8 mouse cellular contexts compared by ENCODE assay signal in genomic region chr1:90602759-90603560, GRCm38 (mm10). TPM values are rescaled to one million over a fixed set of nuclear protein-coding genes. Genes with fewer than 3 reads are reported as not detected.
A peak's percentile ranks its signal among the peaks of the same experiment; 100 is the strongest.
DNase-seq lines count a peak whose midpoint lies in the region; ATAC-seq and TF ChIP-seq lines count a peak whose summit lies in the region.

Gene Cops8 (plus strand): TSS chr1:90602981.

- peak; percentile 98 to 99 for DNase-seq in heart, postnatal 10 days
- DNase-seq in large intestine, adult 2 months (ENCODE audit: low read depth, low spot score): peak; percentile 87
- DNase-seq in liver, postnatal 0 days: peak; percentile 96
- peak; percentile 98 for DNase-seq in testis, postnatal 10 days (ENCODE audit: low spot score)

- intact Hi-C loops in heart, postnatal 10 days (cut with DNase I): loop anchor here (5.0 kb wide), 1 partner anchor 956 kb away; no protein-coding TSS in a partner anchor

- no peaks in the 10 kb centered on the region for H3K4me1 ChIP-seq in ES-Bruce4 (ENCODE audit: control insufficient read depth, insufficient read depth, low read length)
- peaks cover 15% of the 10 kb centered on the region for H3K4me1 ChIP-seq in forebrain, embryonic 13.5 days
- peaks cover 3% of the 10 kb centered on the region; the same call in 1 of the 2 replicates for H3K4me1 ChIP-seq in liver, postnatal 0 days (ENCODE audit: insufficient read depth)
- peaks cover 4% of the 10 kb centered on the region; the same call in 1 of the 2 replicates for H3K4me1 ChIP-seq in neural tube, embryonic 14.5 days (ENCODE audit: control insufficient read depth, insufficient read depth, low read length)

- peak; percentile 13 for TF ChIP-seq POLR2A in ES-Bruce4 (IDR thresholded peaks at IDR 0.05; ENCODE audit: insufficient read depth, low read length)

- H3K4me2 ChIP-seq in forebrain, embryonic 13.5 days: peak within 1 kb of the TSS; percentile 75
- peak within 1 kb of the TSS; percentile 68 for H3K4me2 ChIP-seq in liver, postnatal 0 days (ENCODE audit: low read depth, low read length)
- H3K4me2 ChIP-seq in neural tube, embryonic 14.5 days (ENCODE audit: low read depth, low read length): peak within 1 kb of the TSS; percentile 75

- H3K27ac ChIP-seq in ES-Bruce4 (ENCODE audit: insufficient read depth, low read length): peak within 1 kb of the TSS; percentile 75
- peak within 1 kb of the TSS; percentile 48 for H3K27ac ChIP-seq in forebrain, embryonic 13.5 days
- peak within 1 kb of the TSS; percentile 66 for H3K27ac ChIP-seq in liver, postnatal 0 days (ENCODE audit: low read depth)
- peak within 1 kb of the TSS; percentile 74 for H3K27ac ChIP-seq in neural tube, embryonic 14.5 days (ENCODE audit: low read depth, low read length)

- peak; percentile 99 for ATAC-seq in cerebellum, adult (ENCODE audit: insufficient number of reproducible peaks, low FRiP score, low TSS enrichment)
- peak; percentile 100 for ATAC-seq in forebrain, embryonic 13.5 days
- ATAC-seq in liver, postnatal 0 days: peak; percentile 100
- ATAC-seq in neural tube, embryonic 14.5 days (ENCODE audit: low read depth): peak; percentile 99

- no peaks in the 10 kb centered on the region for H3K27me3 ChIP-seq in ES-Bruce4 (ENCODE audit: control insufficient read depth, insufficient read depth, low read length, poor library complexity, severe bottlenecking)
- no peaks in the 10 kb centered on the region; the same call in 1 of the 2 replicates for H3K27me3 ChIP-seq in forebrain, embryonic 13.5 days
- no peaks in the 10 kb centered on the region for H3K27me3 ChIP-seq in liver, postnatal 0 days (ENCODE audit: insufficient read depth, low read length)
- H3K27me3 ChIP-seq in neural tube, embryonic 14.5 days (ENCODE audit: control insufficient read depth, insufficient read depth, low read length): no peaks in the 10 kb centered on the region

- TF ChIP-seq EP300 in ES-Bruce4 (IDR thresholded peaks at IDR 0.05; ENCODE audit: insufficient read depth, low read depth, low read length): peak; percentile 67; the same call in 1 of the 2 replicates
- no peak for TF ChIP-seq EP300 in liver, postnatal 0 days (IDR thresholded peaks at IDR 0.05; ENCODE audit: low read depth)

- peaks cover 15% of the 10 kb centered on the region for H3K36me3 ChIP-seq in ES-Bruce4 (ENCODE audit: control insufficient read depth, insufficient read depth, low read length, poor library complexity, severe bottlenecking)
- peaks cover 26% of the 10 kb centered on the region for H3K36me3 ChIP-seq in forebrain, embryonic 13.5 days (ENCODE audit: poor library complexity, severe bottlenecking)
- peaks cover 20% of the 10 kb centered on the region for H3K36me3 ChIP-seq in liver, postnatal 0 days (replicated peaks; ENCODE audit: insufficient read depth, low read length)
- H3K36me3 ChIP-seq in neural tube, embryonic 14.5 days (ENCODE audit: control insufficient read depth, insufficient read depth, low read length): peaks cover 22% of the 10 kb centered on the region

- no peak for TF ChIP-seq CTCF in ES-Bruce4 (IDR thresholded peaks at IDR 0.05; ENCODE audit: low read depth, low read length)
- TF ChIP-seq CTCF in liver, postnatal 0 days (IDR thresholded peaks at IDR 0.05; ENCODE audit: low read depth): no peak

- WGBS in forebrain, embryonic 13.5 days: 3% methylated on average over 48 of the region's 48 CpGs
- 5% methylated on average over 48 of the region's 48 CpGs for WGBS in large intestine, adult 2 months
- 5% methylated on average over 48 of the region's 48 CpGs for WGBS in liver, postnatal 0 days (ENCODE audit: insufficient replicate concordance)
- 5% methylated on average over 48 of the region's 48 CpGs for WGBS in neural tube, embryonic 14.5 days

- peak within 1 kb of the TSS; percentile 66 for H3K9ac ChIP-seq in ES-Bruce4 (ENCODE audit: low read depth, poor library complexity, severe bottlenecking)
- peak within 1 kb of the TSS; percentile 86 for H3K9ac ChIP-seq in forebrain, embryonic 13.5 days
- peak within 1 kb of the TSS; percentile 91 for H3K9ac ChIP-seq in liver, postnatal 0 days (replicated peaks)
- peak within 1 kb of the TSS; percentile 84 for H3K9ac ChIP-seq in neural tube, embryonic 14.5 days (replicated peaks; ENCODE audit: low read depth, low read length)

- H3K4me3 ChIP-seq in ES-Bruce4 (ENCODE audit: low read depth, low read length): peak within 1 kb of the TSS; percentile 85
- peak within 1 kb of the TSS; percentile 84 for H3K4me3 ChIP-seq in forebrain, embryonic 13.5 days
- H3K4me3 ChIP-seq in liver, postnatal 0 days (ENCODE audit: low read depth, low read length): peak within 1 kb of the TSS; percentile 94
- H3K4me3 ChIP-seq in neural tube, embryonic 14.5 days (ENCODE audit: low read depth, low read length): peak within 1 kb of the TSS; percentile 91

- no peaks in the 10 kb centered on the region for H3K9me3 ChIP-seq in ES-Bruce4 (replicated peaks; ENCODE audit: control insufficient read depth, insufficient read depth, low read length, poor library complexity, severe bottlenecking)
- H3K9me3 ChIP-seq in forebrain, embryonic 13.5 days (replicated peaks): no peaks in the 10 kb centered on the region
- H3K9me3 ChIP-seq in liver, postnatal 0 days (ENCODE audit: low read length): no peaks in the 10 kb centered on the region
- no peaks in the 10 kb centered on the region for H3K9me3 ChIP-seq in neural tube, embryonic 14.5 days (ENCODE audit: control insufficient read depth, low read length)

RNA-seq across cellular contexts. Expression of gene Cops8, which starts in this region (rescaled TPM):
- polyA plus RNA-seq in ES-Bruce4 (2011; ENCODE audit: insufficient read depth, insufficient read length, low read depth, missing spikeins): 104 and 122 TPM in 2 replicates
- 166 and 195 TPM in 2 replicates for polyA plus RNA-seq in forebrain, embryonic 13.5 days (2015; fragmentation: Nextera tagmentation; extraction: Ambion mirVana)
- total RNA-seq in heart, postnatal 10 days (2021): 10 to 100 TPM; 84.1 to 87.8 TPM
- polyA plus RNA-seq in large intestine, adult 2 months (2012; rRNA removed): 31.4 and 33.8 TPM in 2 replicates
- 30.1 and 33.0 TPM in 2 replicates for polyA plus RNA-seq in liver, postnatal 0 days (2015; fragmentation: Nextera tagmentation; extraction: Ambion mirVana)
- polyA plus RNA-seq in neural tube, embryonic 14.5 days (2014; fragmentation: Nextera tagmentation; extraction: Ambion mirVana): 181 and 192 TPM in 2 replicates

Comparison
In these comparisons a context has a peak if more than half of its experiments do, and no peak if none do; other contexts are left out.
1. Peak in every context shown above with its lines: DNase-seq, ATAC-seq, H3K4me3 ChIP-seq and H3K27ac ChIP-seq.